Mouse (Mus musculus) midbrain, embryonic 14.5 days (tissue): ENCODE measurements at regions not wholly inside any gene's neighbourhood (a gene's known extent, or its start where the extent isn't known, plus 50 kb on each side); places are given as distances from the start of the nearest gene placed in this dataset.
A peak's percentile ranks its signal among the peaks of the same experiment; 100 is the strongest.
"Not testable (repeated sequence)": the region's sequence is repeated elsewhere in the genome, so short reads cannot be mapped to it uniquely, and the experiment has no call there.

Experiments used
- ATAC-seq: fragments of 200-750 bp; cut with Nextera tagmentation; 2 replicates; pipeline ENCODE4 v1.8.0; 2017; ENCODE audit warnings: moderate number of reproducible peaks, moderate library complexity; ENCODE audit not compliant: low FRiP score, low TSS enrichment
- DNase-seq: peaks from one replicate; pipeline ENCODE4 v3.0.0-alpha.2; 2015
- H3K27ac ChIP-seq: fragments of 300-500 bp; sonication (generic); replicated peaks from 2 replicates; pipeline ENCODE4 v1.5.1; 2014; ENCODE audit warnings: mild to moderate bottlenecking, low read depth, low read length, moderate library complexity
- H3K27me3 ChIP-seq: fragments of 300-500 bp; sonication (generic); 2 replicates; pipeline ENCODE4 v1.6.1; 2014; ENCODE audit warnings: low read length, control low read depth, mixed read lengths; ENCODE audit not compliant: control insufficient read depth, insufficient read depth
- H3K36me3 ChIP-seq: fragments of 300-500 bp; sonication (generic); 2 replicates; pipeline ENCODE4 v1.6.1; 2014; ENCODE audit warnings: low read length, control low read depth; ENCODE audit not compliant: control insufficient read depth, insufficient read depth
- H3K4me1 ChIP-seq: fragments of 300-500 bp; sonication (generic); 2 replicates; pipeline ENCODE4 v1.6.1; 2014; ENCODE audit warnings: mild to moderate bottlenecking, antibody characterized with exemption, low read length, control low read depth; ENCODE audit not compliant: control insufficient read depth, insufficient read depth
- H3K4me2 ChIP-seq: fragments of 300-500 bp; sonication (generic); 2 replicates; pipeline ENCODE4 v1.6.1; 2014; ENCODE audit warnings: mild to moderate bottlenecking, low read length, moderate library complexity
- H3K4me3 ChIP-seq: fragments of 300-500 bp; sonication (generic); replicated peaks from 2 replicates; pipeline ENCODE4 v1.5.1; 2014; ENCODE audit warnings: low read depth, low read length
- H3K9ac ChIP-seq: fragments of 300-500 bp; sonication (generic); replicated peaks from 2 replicates; pipeline ENCODE4 v1.6.1; 2014; ENCODE audit warnings: mild to moderate bottlenecking, low read length, moderate library complexity
- H3K9me3 ChIP-seq: fragments of 300-500 bp; sonication (generic); 2 replicates; pipeline ENCODE4 v1.6.1; 2016; ENCODE audit warnings: low read length, control low read depth, mixed read lengths; ENCODE audit not compliant: control insufficient read depth
- WGBS: fragments of 180-500 bp; shearing (Covaris S2); extraction: QIAGEN DNeasy Blood & Tissue Kit; methylation state at CpG from one replicate; pipeline ENCODE4 v1.1.7; 2014; 5-methylcytosine and 5-hydroxymethylcytosine counted together

GRCm38 (mm10) chr16:25523141-25523540 is 160.4 kb upstream of the Trp63 start:
- not testable (repeated sequence) for H3K4me2 ChIP-seq, H3K4me1 ChIP-seq, H3K9ac ChIP-seq, ATAC-seq, H3K4me3 ChIP-seq, DNase-seq, H3K27ac ChIP-seq, H3K27me3 ChIP-seq, H3K9me3 ChIP-seq, H3K36me3 ChIP-seq
- WGBS: 91% methylated on average over 10 of the region's 10 CpGs

DNA sequence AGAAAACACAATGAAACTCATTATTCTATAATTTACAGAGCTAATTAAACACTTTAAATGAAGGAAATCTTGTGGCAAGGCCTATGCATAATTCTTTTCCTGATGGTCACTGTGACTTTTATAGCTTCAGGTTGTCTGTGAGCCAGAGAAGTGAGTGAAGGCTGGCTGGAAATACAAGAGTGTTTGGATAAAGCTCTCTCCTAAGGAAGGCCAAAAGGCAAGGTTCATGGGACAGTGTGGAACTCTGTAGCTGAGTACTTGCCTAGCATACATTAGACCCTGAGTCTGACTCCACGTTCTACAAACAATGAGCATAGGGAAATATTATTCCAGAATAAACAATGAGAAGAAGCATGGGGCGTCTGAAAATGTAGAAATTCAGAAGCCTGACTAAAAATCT is 159.9 kb upstream of the Trp63 start:
- Histone ChIP-seq H3K9me3 (no peaks in the 10 kb centered on the region), H3K4me2 (no peak overlapping the region), H3K36me3 (no peaks in the 10 kb centered on the region), H3K4me3 (no peak overlapping the region), H3K27ac (no peak overlapping the region), H3K4me1 (no peaks in the 10 kb centered on the region), H3K9ac (no peak overlapping the region), H3K27me3 (no peaks in the 10 kb centered on the region)
- 74% methylated on average over 2 of the region's 2 CpGs for WGBS
- DNase-seq (no peak), ATAC-seq (no peak)

DNA sequence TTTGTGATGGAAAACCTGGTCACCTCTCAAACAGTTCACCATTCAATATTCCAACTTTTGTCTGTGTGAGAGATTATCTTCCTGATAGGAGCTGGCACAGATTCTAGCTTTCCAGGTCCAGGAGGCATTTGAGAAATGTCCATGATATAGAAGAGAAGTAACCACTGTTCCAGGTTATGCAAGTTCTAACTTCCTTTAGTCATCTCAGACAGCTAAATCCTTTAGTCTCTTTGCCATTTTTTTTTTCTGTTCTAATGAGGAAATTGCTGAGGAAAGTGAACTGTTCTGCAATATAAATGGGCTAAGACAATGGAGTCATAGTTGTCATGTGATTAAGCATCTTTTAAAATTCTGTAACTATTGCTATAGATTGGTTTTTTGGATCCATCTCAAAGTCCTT is 155.7 kb upstream of the Trp63 start:
- H3K4me1 ChIP-seq: no peaks in the 10 kb centered on the region
- H3K9me3 ChIP-seq: no peaks in the 10 kb centered on the region
- no peak overlapping the region for H3K4me2 ChIP-seq
- no peaks in the 10 kb centered on the region for H3K36me3 ChIP-seq
- no peaks in the 10 kb centered on the region for H3K27me3 ChIP-seq
- H3K9ac ChIP-seq: no peak overlapping the region
- H3K27ac ChIP-seq: no peak overlapping the region
- no peak for ATAC-seq
- H3K4me3 ChIP-seq: no peak overlapping the region
- no peak for DNase-seq

GRCm38 (mm10) chr16:25528313-25528712 is 155.2 kb upstream of the Trp63 start:
- no peak for DNase-seq

GRCm38 (mm10) chr16:25529681-25530080 is 153.9 kb upstream of the Trp63 start:
- no peak overlapping the region for H3K9ac ChIP-seq
- H3K36me3 ChIP-seq: no peaks in the 10 kb centered on the region
- H3K27me3 ChIP-seq: no peaks in the 10 kb centered on the region
- ATAC-seq (no peak), DNase-seq (no peak)
- H3K4me1 ChIP-seq: no peaks in the 10 kb centered on the region
- no peaks in the 10 kb centered on the region for H3K9me3 ChIP-seq
- WGBS: 76% methylated on average over 1 of the region's 1 CpGs
- H3K27ac ChIP-seq: no peak overlapping the region
- no peak overlapping the region for H3K4me2 ChIP-seq
- H3K4me3 ChIP-seq: no peak overlapping the region

More at GRCm38 (mm10) chr16:25528313-25528712, 155.2 kb upstream of the Trp63 start:
- H3K36me3 ChIP-seq: no peaks in the 10 kb centered on the region
- H3K4me2 ChIP-seq: no peak overlapping the region
- no peaks in the 10 kb centered on the region for H3K27me3 ChIP-seq
- no peaks in the 10 kb centered on the region for H3K4me1 ChIP-seq
- H3K4me3 ChIP-seq: no peak overlapping the region
- no peak overlapping the region for H3K27ac ChIP-seq
- H3K9me3 ChIP-seq: no peaks in the 10 kb centered on the region
- 93% methylated on average over 2 of the region's 2 CpGs for WGBS
- no peak overlapping the region for H3K9ac ChIP-seq
- ATAC-seq: no peak

DNA sequence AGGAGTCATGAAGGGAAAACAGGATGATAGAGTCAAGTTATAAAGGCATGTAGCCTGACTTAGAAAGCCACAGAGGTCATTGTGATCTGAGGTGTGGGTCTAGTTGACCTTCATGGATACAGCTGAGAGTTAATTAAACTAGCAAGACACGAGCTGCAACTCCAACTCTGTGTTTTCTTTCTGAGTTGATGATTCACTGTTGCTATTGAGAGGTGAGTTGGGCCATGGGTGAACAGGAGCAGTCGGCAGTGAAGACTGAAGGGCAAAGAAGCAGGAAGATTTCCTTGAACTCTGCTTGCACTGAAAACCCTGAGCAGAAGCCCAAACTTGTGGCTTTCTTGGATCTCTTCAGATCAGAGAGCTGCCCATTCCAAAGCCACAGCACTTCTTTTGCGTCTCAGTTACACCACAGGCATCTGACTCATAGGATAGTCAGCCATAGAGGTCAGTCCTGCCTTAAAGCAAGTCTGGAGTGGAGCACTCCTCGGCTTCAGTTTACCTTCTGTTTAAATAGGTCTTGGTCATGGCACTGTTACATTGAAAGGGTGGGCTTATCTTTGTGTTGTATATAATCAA is 151.7 kb upstream of the Trp63 start:
- no peak overlapping the region for H3K4me3 ChIP-seq
- H3K4me2 ChIP-seq: no peak overlapping the region
- no peak overlapping the region for H3K9ac ChIP-seq
- H3K4me1 ChIP-seq: no peaks in the 10 kb centered on the region
- no peaks in the 10 kb centered on the region for H3K9me3 ChIP-seq
- no peak for DNase-seq
- no peak overlapping the region for H3K27ac ChIP-seq
- WGBS: 86% methylated on average over 4 of the region's 4 CpGs
- H3K36me3 ChIP-seq: no peaks in the 10 kb centered on the region
- no peak for ATAC-seq
- H3K27me3 ChIP-seq: no peaks in the 10 kb centered on the region

- no peak overlapping the region for H3K4me2 ChIP-seq
- no peak for DNase-seq
- WGBS: 86% methylated on average over 3 of the region's 3 CpGs
- no peak overlapping the region for H3K4me3 ChIP-seq
- no peaks in the 10 kb centered on the region for H3K27me3 ChIP-seq
- no peak overlapping the region for H3K9ac ChIP-seq
- no peak for ATAC-seq
- H3K27ac ChIP-seq: no peak overlapping the region
- no peaks in the 10 kb centered on the region for H3K4me1 ChIP-seq
- H3K9me3 ChIP-seq: no peaks in the 10 kb centered on the region
- H3K36me3 ChIP-seq: no peaks in the 10 kb centered on the region
Observed at GRCm38 (mm10) chr16:25532519-25533205, 150.9 kb upstream of the Trp63 start.

DNA sequence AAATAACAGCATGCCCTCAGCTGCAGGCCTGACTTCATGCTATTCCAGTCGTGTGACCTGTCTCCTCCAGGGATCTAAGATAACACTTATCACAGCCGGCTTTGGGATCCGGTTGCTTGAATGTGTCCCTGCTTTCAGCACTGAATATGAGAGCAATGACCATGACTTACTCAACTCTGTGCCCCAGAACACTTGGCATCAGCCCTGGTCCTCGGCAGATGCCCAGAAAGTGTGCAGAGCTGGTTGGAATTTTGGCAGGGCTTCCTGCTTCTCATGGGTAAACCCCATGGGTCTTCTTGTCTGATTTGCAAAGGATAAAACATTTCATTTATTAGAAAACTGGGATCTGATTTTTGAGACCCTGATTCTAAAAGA is 150.4 kb upstream of the Trp63 start:
- Histone ChIP-seq H3K27ac (no peak overlapping the region), H3K9me3 (no peaks in the 10 kb centered on the region), H3K9ac (no peak overlapping the region), H3K4me3 (no peak overlapping the region), H3K36me3 (no peaks in the 10 kb centered on the region), H3K4me1 (no peaks in the 10 kb centered on the region), H3K27me3 (no peaks in the 10 kb centered on the region), H3K4me2 (no peak overlapping the region)
- no peak for ATAC-seq
- peak; percentile 9 for DNase-seq
- 79% methylated on average over 4 of the region's 4 CpGs for WGBS

- 91% methylated on average over 6 of the region's 6 CpGs for WGBS
- DNase-seq (no peak), ATAC-seq (no peak)
- Histone ChIP-seq H3K27me3 (no peaks in the 10 kb centered on the region), H3K4me1 (no peaks in the 10 kb centered on the region), H3K36me3 (no peaks in the 10 kb centered on the region), H3K9ac (no peak overlapping the region), H3K4me2 (no peak overlapping the region), H3K4me3 (no peak overlapping the region), H3K9me3 (no peaks in the 10 kb centered on the region), H3K27ac (no peak overlapping the region)
Observed at GRCm38 (mm10) chr16:25536550-25536949, 147.0 kb upstream of the Trp63 start.
